Mouse (Mus musculus) brain, embryonic 18.5 days (tissue): ENCODE results near the gene Edaradd.

ENCODE experiments used
- DNase-seq: peaks from one replicate; pipeline ENCODE4 v3.0.0-alpha.2; 2012; ENCODE audit warnings: low read depth, low spot score

Edaradd gene

GRCm38 (mm10) chr13:12519955-12520584 is at the start of gene Edaradd:
Gene Edaradd (minus strand): TSS chr13:12520438.
- DNase-seq, result no peak

- DNase-seq, result no peak
These were observed 49.5 kb upstream of the Edaradd start for GRCm38 (mm10) chr13:12569741-12570140.

DNA sequence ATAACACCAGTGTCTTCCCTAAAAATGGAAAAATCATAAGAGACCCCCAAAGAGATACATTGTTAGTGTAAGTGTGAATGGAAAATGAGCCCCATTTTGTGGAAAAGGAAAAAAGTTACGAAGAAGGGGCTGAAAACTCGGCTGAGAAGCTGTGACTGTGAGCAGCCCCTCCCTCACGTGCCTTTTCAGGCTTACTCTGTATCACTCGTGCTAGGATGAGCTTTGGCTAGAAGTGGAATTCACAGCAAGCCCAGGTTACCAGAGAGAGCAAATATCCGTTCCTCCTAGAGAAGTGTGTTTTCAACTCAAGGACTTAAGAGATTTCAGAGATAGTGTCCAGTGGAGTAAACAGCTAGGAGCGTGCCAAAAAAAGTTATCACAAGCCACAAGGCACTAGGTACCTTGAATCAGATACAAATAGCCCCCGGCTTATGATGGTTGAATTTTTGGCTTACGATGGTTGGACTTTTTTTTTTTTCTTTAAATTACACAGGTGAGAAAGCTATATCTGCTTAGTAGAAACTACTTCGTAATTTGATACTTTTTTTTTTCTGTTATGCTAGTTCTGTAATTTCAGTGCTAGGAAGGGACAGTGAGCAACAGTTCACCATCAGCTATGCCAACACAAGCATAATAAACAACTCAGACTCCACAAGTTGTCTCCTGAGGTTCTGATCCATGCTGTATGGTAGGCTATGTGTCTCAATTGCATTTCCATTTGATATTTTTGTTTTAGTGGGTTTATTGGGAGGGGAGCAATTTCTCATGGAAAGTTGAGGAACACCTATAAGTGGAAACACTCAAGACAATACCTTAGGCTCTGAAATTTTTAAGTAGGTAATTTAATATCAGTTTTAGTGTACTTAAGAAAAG is 48.6 kb upstream of the Edaradd start:
- no peak for DNase-seq

GRCm38 (mm10) chr13:12567936-12568335 is 47.7 kb upstream of the Edaradd start:
- DNase-seq, result no peak

GRCm38 (mm10) chr13:12565621-12566390 is 45.6 kb upstream of the Edaradd start, which contains the start of gene Ero1lb:
Gene Ero1lb (plus strand): TSS chr13:12565874.
- DNase-seq, result peak; percentile 97

DNA sequence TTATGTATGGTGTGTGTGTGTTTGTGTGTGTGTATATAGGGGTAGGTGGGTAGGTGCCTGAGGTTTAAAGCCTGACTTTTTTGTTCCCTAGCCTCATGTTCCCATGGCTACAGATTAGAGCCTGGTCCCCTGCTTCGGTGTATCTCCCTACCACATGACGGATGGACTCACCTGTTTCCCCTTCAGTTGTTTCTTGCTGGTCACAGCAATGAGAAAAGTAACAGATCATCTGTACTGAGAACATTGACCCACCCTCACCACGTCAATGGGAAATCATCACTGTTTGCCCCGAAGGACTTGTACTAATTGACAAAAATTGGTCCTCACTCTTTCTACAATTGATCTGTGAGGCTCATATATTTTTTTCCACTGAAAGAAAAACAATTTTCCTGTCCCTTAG is 42.0 kb upstream of the Edaradd start:
- DNase-seq, result no peak

DNA sequence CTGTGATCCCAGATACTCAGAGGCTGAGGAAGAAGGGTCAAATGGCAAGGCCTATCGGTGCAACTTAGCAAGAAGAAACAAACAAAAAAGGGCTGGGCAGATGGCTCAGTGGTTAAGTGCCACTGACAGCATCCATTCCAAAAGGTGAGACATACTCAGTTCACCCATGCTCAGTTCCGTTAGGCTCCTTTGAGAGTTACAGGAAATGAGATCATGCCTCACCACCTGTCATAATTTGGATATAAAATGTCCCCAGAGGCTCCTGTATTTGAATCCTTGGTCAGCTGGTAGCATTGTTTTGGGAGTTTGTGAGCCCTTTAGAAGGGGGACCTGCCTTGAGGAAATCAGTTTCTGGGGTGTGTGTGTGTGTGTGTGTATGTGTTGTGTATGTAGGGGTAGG is 41.5 kb upstream of the Edaradd start:
- DNase-seq, result no peak

DNA sequence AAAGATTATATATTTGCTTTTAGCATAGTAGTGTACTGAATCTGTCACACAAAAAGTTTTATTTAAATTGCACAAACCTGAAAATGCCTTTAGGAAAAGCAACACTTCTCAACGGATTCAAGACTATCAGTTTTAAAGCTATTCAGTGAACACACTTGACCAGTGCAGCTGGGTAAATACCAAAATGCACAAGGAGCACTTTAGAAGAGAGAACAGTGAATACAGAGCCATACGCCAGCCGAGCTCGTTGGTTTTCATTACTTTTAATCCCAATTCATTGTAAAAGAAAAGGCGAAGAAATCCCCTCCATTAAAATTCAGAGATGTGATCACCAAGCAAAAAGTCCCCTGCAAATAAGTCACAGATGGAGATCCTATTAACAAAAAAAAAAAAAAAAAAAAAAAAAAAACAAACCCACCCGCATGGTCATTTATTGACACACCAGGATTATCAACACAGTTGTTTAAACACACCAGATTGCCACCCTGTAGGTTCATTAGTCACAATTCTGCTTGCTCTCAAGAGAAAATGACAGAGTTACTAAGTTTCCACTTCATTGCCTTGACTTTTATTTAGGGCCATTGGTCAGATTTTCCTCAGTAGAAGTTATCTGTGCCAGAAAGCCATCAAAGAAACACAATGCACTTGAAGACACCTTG is 39.4 kb upstream of the Edaradd start:
- DNase-seq, result no peak

GRCm38 (mm10) chr13:12559044-12559443 is 38.8 kb upstream of the Edaradd start:
- no peak for DNase-seq

GRCm38 (mm10) chr13:12554211-12554610 is 34.0 kb upstream of the Edaradd start:
- DNase-seq, result no peak

DNA sequence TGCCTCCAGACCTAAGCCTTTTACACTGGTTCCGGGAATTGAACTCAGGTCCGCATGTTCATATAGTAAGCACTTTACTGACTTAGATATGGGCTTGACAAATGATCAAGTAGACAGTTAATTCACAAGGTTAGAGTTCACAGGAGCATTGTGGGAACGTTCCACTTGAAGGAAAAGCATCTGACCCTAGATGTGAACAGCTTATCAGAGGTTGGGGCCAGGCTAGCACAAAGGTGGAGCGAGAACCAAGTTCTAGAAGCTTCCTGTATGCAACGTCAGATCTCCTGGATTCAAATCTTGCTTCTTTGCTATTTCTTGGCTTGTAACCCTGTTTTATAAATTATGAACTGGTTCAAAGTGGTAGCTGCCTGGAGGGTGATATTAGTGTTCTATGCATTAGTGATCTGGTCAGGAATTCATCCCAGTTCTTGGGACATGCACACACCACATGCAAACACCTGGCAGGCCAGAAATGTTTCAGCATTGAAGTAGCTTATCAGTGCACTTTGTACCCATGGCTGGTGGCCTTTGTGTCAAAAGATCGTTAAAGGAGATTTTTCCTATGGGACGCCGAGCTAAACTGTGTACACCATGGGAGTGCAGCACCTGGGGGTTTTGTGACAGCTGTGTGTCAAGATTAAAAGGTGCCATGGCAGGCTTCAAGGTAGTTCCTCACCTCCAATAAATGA is 23.8 kb upstream of the Edaradd start:
- no peak for DNase-seq

GRCm38 (mm10) chr13:12543246-12543645 is 23.0 kb upstream of the Edaradd start:
- no peak for DNase-seq

GRCm38 (mm10) chr13:12542006-12542981 is 22.1 kb upstream of the Edaradd start:
- DNase-seq, result no peak

GRCm38 (mm10) chr13:12540119-12540518 is 19.9 kb upstream of the Edaradd start:
- no peak for DNase-seq

- no peak for DNase-seq
These were observed 19.5 kb upstream of the Edaradd start for GRCm38 (mm10) chr13:12539716-12540115.

DNA sequence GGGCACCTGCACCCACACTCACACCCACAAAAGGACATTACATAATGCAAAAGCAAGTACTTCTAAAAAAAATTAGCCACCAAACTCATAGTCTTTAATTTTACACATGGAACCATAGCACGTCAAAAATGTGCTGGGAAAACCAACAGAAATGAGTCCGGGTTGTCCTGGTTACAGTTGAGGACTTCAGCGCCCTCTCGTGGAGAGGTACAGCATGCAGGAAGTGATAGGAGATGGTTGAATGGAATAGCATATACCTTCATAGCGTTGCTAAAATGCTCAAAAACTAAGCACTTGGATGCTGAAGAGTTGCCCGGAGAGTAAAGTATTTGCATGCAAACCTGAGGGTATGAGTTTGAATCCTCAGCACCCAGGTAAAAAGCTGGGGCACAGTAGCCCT is 17.7 kb upstream of the Edaradd start:
- DNase-seq, result no peak

- no peak for DNase-seq
These were observed 14.4 kb upstream of the Edaradd start for GRCm38 (mm10) chr13:12534628-12535027.

DNA sequence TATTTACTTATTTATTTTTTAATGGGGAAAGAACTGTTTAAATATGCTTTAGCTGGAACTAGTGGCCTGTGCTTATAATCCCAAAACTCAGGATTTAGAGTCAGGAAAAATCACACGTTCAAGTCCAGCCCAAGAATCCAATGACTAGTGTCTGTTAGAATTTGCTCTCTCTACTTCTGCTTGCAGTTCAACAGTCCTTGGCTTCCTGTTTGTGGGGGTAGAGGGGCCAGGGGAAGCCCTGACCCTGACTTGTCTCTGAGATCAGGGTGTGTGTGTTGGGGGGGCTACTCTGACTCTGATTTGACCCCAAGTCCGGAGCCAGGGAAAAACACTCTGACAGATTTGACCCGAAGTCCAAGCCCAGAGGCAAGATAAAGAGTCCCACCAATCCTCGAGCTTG is 5.4 kb upstream of the Edaradd start:
- DNase-seq, result no peak

GRCm38 (mm10) chr13:12522346-12522745 is 2.1 kb upstream of the Edaradd start:
- no peak for DNase-seq

- DNase-seq, result no peak
These were observed 867 bp downstream of the Edaradd start for GRCm38 (mm10) chr13:12519371-12519770.
